Mouse (Mus musculus) stomach, postnatal 0 days (tissue): ENCODE results near the gene Oas2. TPM values are rescaled to one million over a fixed set of nuclear protein-coding genes. Genes with fewer than 3 reads are reported as not detected.

Source experiments
- ATAC-seq: fragments of 200-750 bp; cut with Nextera tagmentation; 2 replicates; pipeline ENCODE4 v1.8.0; 2017; ENCODE audit not compliant: low FRiP score, low TSS enrichment
- DNase-seq: peaks from one replicate; pipeline ENCODE4 v3.0.0-alpha.2; 2016; ENCODE audit warnings: low spot score
- H3K27ac ChIP-seq: fragments of 300-500 bp; sonication (generic); replicated peaks from 2 replicates; pipeline ENCODE4 v1.5.1; 2014; ENCODE audit warnings: mild to moderate bottlenecking, control low read depth
- H3K27me3 ChIP-seq: fragments of 300-500 bp; sonication (generic); 2 replicates; pipeline ENCODE4 v1.6.1; 2014; ENCODE audit warnings: low read length; ENCODE audit not compliant: control insufficient read depth, insufficient read depth
- H3K36me3 ChIP-seq: fragments of 300-500 bp; sonication (generic); 2 replicates; pipeline ENCODE4 v1.6.1; 2014; ENCODE audit warnings: low read length, mixed read lengths; ENCODE audit not compliant: control insufficient read depth, insufficient read depth
- H3K4me1 ChIP-seq: fragments of 300-500 bp; sonication (generic); replicated peaks from 2 replicates; pipeline ENCODE4 v1.6.1; 2014; ENCODE audit warnings: antibody characterized with exemption; ENCODE audit not compliant: control insufficient read depth, insufficient read depth
- H3K4me2 ChIP-seq: fragments of 300-500 bp; sonication (generic); replicated peaks from 2 replicates; pipeline ENCODE4 v1.6.1; 2014; ENCODE audit warnings: low read depth, mild to moderate bottlenecking, control low read depth, moderate library complexity
- H3K4me3 ChIP-seq: fragments of 300-500 bp; sonication (generic); 2 replicates; pipeline ENCODE4 v1.5.1; 2014; ENCODE audit warnings: low read depth, low read length, control low read depth
- H3K9ac ChIP-seq: fragments of 300-500 bp; sonication (generic); 2 replicates; pipeline ENCODE4 v1.6.1; 2014; ENCODE audit warnings: mild to moderate bottlenecking, low read length, control low read depth, mixed read lengths
- H3K9me3 ChIP-seq: fragments of 300-500 bp; sonication (generic); 2 replicates; pipeline ENCODE4 v1.6.1; 2016; ENCODE audit warnings: low read length; ENCODE audit not compliant: control insufficient read depth
- CTCF ChIP-seq: IDR thresholded peaks from 2 replicates; pipeline ENCODE4 v1.5.1; 2016; ENCODE audit warnings: antibody characterized with exemption, low read depth, mild to moderate bottlenecking, moderate library complexity
- EP300 ChIP-seq: optimal IDR thresholded peaks from 2 replicates; pipeline ENCODE3; 2016; ENCODE audit warnings: antibody characterized with exemption
- WGBS: fragments of 180-500 bp; shearing (Covaris S2); extraction: QIAGEN DNeasy Blood & Tissue Kit; methylation state at CpG from one replicate; pipeline ENCODE4 v1.1.7; 2014; 5-methylcytosine and 5-hydroxymethylcytosine counted together
- polyA plus RNA-seq: library from polyadenylated mRNA; unstranded; fragments of >200 nt; fragmentation: Nextera tagmentation; extraction: Ambion mirVana; gene quantifications from 2 replicates; pipeline ENCODE4 v1.2.1, GENCODE M21; 2015

Gene Oas2
- polyA plus RNA-seq, 1 experiment from 2014 or later, result 0.74 TPM

- Histone ChIP-seq H3K27ac (no peak overlapping the region), H3K36me3 (no peaks in the 10 kb centered on the region), H3K4me3 (no peak overlapping the region), H3K4me2 (no peak overlapping the region), H3K9ac (no peak overlapping the region), H3K4me1 (no peaks in the 10 kb centered on the region), H3K27me3 (no peaks in the 10 kb centered on the region), H3K9me3 (no peaks in the 10 kb centered on the region)
- TF ChIP-seq CTCF (no peak), EP300 (no peak)
- WGBS, result 72% methylated on average over 19 of the region's 19 CpGs
- DNase-seq (no peak), ATAC-seq (no peak)
These were observed 57.6 kb downstream of the Oas2 start for GRCm38 (mm10) chr5:120692034-120692433.

- Histone ChIP-seq H3K4me2 (no peak overlapping the region), H3K9me3 (no peaks in the 10 kb centered on the region), H3K4me3 (no peak overlapping the region), H3K4me1 (no peaks in the 10 kb centered on the region), H3K9ac (no peak overlapping the region), H3K27ac (no peak overlapping the region), H3K27me3 (no peaks in the 10 kb centered on the region), H3K36me3 (no peaks in the 10 kb centered on the region)
- WGBS, result 42% methylated on average over 4 of the region's 4 CpGs
- ATAC-seq (no peak), DNase-seq (no peak)
- TF ChIP-seq EP300 (no peak), CTCF (no peak)
These were observed 59.2 kb downstream of the Oas2 start for GRCm38 (mm10) chr5:120690417-120690816.

- Histone ChIP-seq H3K9me3 (no peaks in the 10 kb centered on the region), H3K27ac (no peak overlapping the region), H3K4me2 (no peak overlapping the region), H3K4me1 (no peaks in the 10 kb centered on the region), H3K9ac (no peak overlapping the region), H3K4me3 (no peak overlapping the region), H3K27me3 (no peaks in the 10 kb centered on the region), H3K36me3 (no peaks in the 10 kb centered on the region)
- no peak for DNase-seq
- WGBS, result 32% methylated on average over 4 of the region's 4 CpGs
- ATAC-seq, result no peak
- TF ChIP-seq CTCF, result no peak
- no peak for TF ChIP-seq EP300
These were observed 61.2 kb downstream of the Oas2 start for GRCm38 (mm10) chr5:120688434-120688833.

GRCm38 (mm10) chr5:120687897-120688296 lies 61.8 kb downstream of the Oas2 start:
- Histone ChIP-seq H3K36me3 (no peaks in the 10 kb centered on the region), H3K9me3 (no peaks in the 10 kb centered on the region), H3K4me3 (no peak overlapping the region), H3K4me2 (no peak overlapping the region), H3K27ac (no peak overlapping the region), H3K4me1 (no peaks in the 10 kb centered on the region), H3K27me3 (no peaks in the 10 kb centered on the region; the same call in 1 of the 2 replicates), H3K9ac (no peak overlapping the region)
- no peak for ATAC-seq
- no peak for DNase-seq
- WGBS, result 78% methylated on average over 5 of the region's 5 CpGs
- TF ChIP-seq EP300 (no peak), CTCF (no peak)

GRCm38 (mm10) chr5:120687484-120687851 lies 62.2 kb downstream of the Oas2 start:
- no peak for TF ChIP-seq EP300
- TF ChIP-seq CTCF, result no peak
- H3K4me1 ChIP-seq, result no peaks in the 10 kb centered on the region
- no peak for ATAC-seq
- H3K27ac ChIP-seq, result no peak overlapping the region
- H3K9me3 ChIP-seq, result no peaks in the 10 kb centered on the region
- no peak for DNase-seq
- H3K27me3 ChIP-seq, result no peaks in the 10 kb centered on the region; the same call in 1 of the 2 replicates
- H3K36me3 ChIP-seq, result no peaks in the 10 kb centered on the region
- no peak overlapping the region for H3K4me2 ChIP-seq
- no peak overlapping the region for H3K9ac ChIP-seq
- no peak overlapping the region for H3K4me3 ChIP-seq
- WGBS, result 74% methylated on average over 3 of the region's 3 CpGs

- H3K9ac ChIP-seq, result no peak overlapping the region
- TF ChIP-seq CTCF, result no peak
- no peak for TF ChIP-seq EP300
- 71% methylated on average over 6 of the region's 6 CpGs for WGBS
- peaks cover 3% of the 10 kb centered on the region for H3K27me3 ChIP-seq
- no peaks in the 10 kb centered on the region for H3K36me3 ChIP-seq
- no peak overlapping the region for H3K27ac ChIP-seq
- H3K4me3 ChIP-seq, result no peak overlapping the region
- DNase-seq, result no peak
- no peak for ATAC-seq
- no peaks in the 10 kb centered on the region for H3K9me3 ChIP-seq
- H3K4me1 ChIP-seq, result no peaks in the 10 kb centered on the region
- H3K4me2 ChIP-seq, result no peak overlapping the region
These were observed 62.7 kb downstream of the Oas2 start for GRCm38 (mm10) chr5:120686749-120687483.
